Mouse (Mus musculus): ENCODE measurements around the gene Anapc13. TPM values are rescaled to one million over a fixed set of nuclear protein-coding genes. Genes with fewer than 3 reads are reported as not detected.

Gene Anapc13
- total RNA-seq, 2 experiments from 2014 or later, result 291 to 319 TPM

- no peak for DNase-seq
Observed at GRCm38 (mm10) chr9:102631589-102632147, 5.6 kb downstream of the Anapc13 start.

- DNase-seq, result no peak
Observed at GRCm38 (mm10) chr9:102632173-102632572, 6.1 kb downstream of the Anapc13 start.

DNA sequence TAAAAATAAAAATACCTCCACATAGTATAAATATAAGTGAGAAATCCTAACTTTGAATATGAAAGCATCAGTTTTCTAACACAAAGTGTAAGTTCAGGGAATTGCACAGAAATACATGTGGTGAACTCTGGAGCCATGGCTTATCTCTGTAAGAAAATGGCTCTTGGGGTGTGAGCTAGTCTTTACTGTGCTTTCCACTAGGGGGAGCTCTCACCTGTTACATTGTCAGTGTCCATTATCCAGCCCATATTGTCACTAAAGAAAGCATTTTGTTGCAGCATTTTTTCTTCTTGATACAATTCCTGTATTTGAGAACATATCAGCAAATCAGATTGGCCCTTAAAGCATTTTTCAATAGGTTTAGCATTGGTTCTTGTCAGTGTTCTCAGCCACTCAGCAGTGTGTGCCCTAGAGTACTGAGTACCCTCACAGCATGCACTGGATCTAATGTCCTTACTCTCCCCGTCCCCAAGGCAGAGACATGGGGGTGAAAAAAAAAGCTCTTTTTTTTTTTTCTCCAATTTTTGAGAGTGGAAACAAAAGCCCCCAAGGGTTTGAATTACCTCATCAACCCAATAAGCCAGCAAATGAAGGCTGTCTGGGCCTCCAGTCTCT, 6.9 kb downstream of the Anapc13 start:
- DNase-seq, result peak; percentile 69

- no peak for DNase-seq
Observed at GRCm38 (mm10) chr9:102634453-102634852, 8.4 kb downstream of the Anapc13 start.

DNA sequence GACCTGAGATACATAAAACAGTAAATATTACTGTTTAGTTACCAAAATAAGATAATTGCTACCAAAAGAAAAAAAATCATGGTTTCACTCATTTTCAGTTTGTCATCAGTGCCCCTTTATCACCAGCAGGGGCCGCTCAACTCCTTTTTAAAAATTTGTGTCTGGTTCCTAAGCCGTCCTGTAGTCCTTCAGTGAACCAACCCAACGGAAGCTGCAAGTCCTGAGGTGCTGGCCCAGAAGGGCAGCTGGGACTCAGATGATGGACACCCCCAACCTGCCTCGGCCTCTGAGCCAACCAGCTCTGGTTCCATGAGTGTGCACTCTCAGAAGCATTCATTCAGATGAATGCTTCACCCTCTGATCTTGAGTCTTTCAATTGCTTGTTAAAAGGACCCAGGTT, 10.5 kb downstream of the Anapc13 start:
- DNase-seq, result peak; percentile 75

GRCm38 (mm10) chr9:102637115-102637514, 11.0 kb downstream of the Anapc13 start:
- no peak for DNase-seq

DNA sequence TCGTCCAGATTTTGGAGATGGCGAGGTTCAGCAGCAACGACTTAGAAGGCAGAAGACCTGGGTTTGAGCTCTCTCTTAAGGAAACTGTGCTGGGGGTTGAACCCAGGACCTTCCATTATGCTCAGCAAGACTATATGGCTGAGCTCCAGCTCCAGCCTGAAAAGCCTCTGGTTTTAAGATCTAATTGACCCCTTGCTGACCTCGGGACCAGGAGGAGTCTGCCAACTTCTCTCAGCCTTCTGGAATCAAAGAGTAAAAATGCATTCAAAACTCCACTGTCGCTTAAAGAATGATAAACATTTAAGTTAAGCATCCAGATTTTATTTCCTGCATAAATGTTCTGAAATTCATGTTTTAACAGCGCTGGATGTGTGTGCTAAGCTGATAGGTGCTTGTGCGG, 12.9 kb downstream of the Anapc13 start:
- no peak for DNase-seq

DNA sequence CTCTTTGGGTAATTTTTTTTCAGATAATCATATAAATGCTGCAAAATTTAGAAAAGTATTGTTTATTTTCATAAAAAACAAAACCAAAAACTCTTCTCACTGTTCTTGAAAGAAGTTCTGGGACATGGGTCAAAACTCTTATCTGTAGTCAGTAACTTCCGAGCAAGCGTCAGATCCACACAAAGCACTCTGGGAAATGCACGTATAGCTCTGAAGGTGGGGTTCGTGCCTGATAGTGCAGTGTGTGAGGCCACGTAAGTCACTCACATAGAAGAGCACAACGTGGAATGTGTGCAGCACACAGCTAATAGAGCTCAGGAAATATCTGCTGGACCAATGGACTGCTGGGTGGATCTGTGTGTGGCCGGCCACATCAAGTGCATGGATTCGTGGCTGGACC, 13.4 kb downstream of the Anapc13 start:
- no peak for DNase-seq

DNA sequence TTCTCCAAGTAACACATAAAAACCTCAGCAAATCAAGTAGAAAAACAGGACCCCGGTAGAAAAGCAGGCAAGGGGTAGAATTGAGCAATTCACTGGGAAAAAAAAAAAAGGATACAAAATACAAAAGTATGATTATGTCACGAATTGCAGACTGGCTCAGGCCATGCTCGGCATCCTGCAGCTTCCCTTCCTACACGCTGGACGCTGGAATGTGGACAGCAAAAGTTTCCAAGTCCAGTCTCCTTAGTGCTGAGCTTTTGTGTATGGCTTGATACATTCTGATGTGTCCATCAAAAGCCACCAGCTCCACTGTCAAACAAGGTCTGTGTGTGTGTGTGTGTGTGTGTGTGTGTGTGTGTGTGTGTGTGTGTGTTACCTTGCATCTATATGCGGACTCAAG, 15.4 kb downstream of the Anapc13 start:
- DNase-seq, result no peak

DNA sequence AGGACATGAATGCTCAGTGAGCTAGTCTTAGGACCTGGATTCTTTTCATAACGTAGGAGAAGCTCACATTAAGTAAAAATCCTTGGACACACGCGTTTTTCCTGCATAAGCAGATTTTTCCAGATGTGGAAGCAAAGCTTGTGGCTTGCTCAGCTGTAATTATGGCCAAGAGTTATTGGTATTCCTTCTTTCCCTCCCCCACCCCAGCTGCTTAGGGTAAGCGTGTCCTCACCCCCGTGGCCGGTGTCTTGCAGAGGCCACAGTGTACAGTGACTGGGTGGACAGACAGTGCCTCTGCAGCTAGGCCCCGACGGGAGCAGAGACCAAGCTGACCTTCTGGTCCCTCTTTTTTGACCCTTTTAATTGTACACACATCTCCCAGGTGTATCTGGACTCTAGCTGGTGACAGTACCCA, 17.0 kb downstream of the Anapc13 start:
- no peak for DNase-seq

GRCm38 (mm10) chr9:102643486-102644101, 17.5 kb downstream of the Anapc13 start:
- peak; percentile 71 for DNase-seq

DNA sequence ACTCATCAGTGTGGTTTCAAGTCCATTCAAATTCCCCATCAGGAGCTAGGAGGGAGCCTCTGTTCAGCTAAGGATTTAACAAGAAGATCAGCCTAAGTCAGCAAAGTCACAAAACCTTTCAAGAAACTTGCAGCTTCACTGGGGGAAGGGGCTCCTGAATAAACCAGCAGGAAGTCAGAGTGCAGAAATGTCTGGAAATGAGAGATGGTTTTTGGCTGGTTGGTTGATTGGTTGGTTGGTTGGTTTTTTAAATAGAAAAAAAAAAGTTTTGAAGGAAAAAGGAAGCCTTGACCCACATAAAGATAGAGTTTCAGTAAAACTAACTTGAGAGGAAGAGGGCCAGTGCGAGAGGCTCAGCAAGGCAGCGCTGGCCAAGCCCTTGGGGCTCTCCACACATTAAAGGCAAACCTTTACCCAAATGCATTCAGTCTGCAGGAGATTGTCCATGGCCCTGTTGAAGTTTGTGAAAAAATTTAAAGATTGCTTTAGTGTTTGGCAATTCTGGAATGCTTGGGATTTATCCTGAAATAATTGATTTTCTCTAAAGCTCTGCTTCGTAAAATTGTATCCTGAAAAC, 19.1 kb downstream of the Anapc13 start:
- no peak for DNase-seq

DNA sequence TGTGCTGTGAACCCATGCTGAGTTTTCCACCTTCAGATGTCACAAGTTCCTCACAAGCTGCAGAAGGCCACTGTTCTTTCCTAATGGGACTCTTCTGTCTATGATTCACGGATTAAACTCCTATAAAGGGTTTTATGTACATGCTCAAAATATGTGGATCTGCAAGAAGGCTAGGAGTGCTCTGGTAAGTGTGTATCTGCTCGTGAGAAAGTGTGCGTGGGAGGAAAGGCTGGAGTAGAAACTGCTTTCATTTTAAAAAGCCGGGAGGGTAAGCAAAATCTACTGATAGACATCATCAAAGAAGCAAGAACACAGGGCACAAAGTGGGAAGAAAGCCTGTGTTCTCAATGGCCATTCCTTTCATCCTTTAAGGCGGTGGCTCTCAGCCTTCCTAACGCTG, 20.9 kb downstream of the Anapc13 start:
- no peak for DNase-seq

GRCm38 (mm10) chr9:102649917-102650527, 23.9 kb downstream of the Anapc13 start:
- DNase-seq, result no peak

- no peak for DNase-seq
Observed at GRCm38 (mm10) chr9:102650637-102651036, 24.5 kb downstream of the Anapc13 start.

- DNase-seq, result no peak
Observed at GRCm38 (mm10) chr9:102651199-102651720, 25.2 kb downstream of the Anapc13 start.

GRCm38 (mm10) chr9:102656355-102657095, 30.4 kb downstream of the Anapc13 start:
- no peak for DNase-seq

- DNase-seq, result no peak
Observed at GRCm38 (mm10) chr9:102668115-102668514, 42.0 kb downstream of the Anapc13 start.

DNA sequence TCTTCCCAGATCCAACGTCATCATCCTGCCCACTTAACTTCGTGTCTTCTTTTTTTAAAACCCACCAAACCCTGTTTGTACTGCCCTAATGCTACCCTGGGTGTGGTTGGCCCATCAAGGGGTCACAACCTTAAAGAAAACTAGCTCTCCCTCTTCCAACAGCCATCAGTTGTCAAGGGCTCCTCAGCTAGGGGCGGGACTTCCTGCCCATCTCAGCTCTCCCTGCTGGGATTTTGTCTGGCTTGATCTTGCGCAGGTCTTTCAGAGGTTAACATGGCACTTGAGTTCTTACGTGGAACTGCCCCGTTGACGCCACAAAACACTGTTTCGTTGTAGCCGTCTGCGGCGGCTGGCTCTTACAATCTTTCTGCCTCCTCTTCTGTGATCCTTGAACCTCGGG, 42.8 kb downstream of the Anapc13 start:
- DNase-seq, result no peak

DNA sequence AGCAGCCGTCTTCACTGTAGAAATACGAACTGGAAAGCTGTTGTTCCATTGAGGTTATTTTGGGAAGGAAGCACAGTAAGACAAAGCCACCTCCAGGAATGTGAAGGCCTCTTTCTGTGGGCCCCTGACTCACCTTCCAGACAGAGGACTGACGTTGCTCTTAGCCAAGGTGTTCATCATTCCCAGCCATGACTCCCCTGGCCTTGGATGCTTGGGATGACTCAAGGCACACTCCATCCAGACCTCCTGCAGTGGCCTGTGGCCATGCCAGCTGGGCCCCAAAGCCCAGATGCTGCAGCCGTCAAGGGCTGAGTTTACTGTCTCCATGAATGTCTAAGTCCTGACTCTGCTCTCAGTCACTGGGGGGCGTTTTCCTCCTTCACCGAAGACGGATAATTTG, 47.3 kb downstream of the Anapc13 start:
- peak; percentile 19 for DNase-seq

GRCm38 (mm10) chr9:102675922-102676321, 49.8 kb downstream of the Anapc13 start:
- DNase-seq, result no peak

GRCm38 (mm10) chr9:102681470-102681869, 55.4 kb downstream of the Anapc13 start:
- no peak for DNase-seq

All from adrenal gland, postnatal 10 days (tissue).